Mouse (Mus musculus) bone marrow, adult 2 months (tissue): ENCODE results near the gene Pced1b. TPM values are rescaled to one million over a fixed set of nuclear protein-coding genes. Genes with fewer than 3 reads are reported as not detected.

ENCODE experiments used
- H3K27ac ChIP-seq: fragments of 200-500 bp; 2 replicates; pipeline ENCODE4 v1.5.1; 2012; ENCODE audit warnings: low read depth, mild to moderate bottlenecking, control low read depth, inconsistent platforms, low read length; ENCODE audit not compliant: control insufficient read depth, poor library complexity, insufficient read depth
- H3K4me1 ChIP-seq: fragments of 200-500 bp; 2 replicates; pipeline ENCODE4 v1.6.1; 2011; ENCODE audit warnings: low read length; ENCODE audit not compliant: control insufficient read depth, insufficient read depth
- H3K4me3 ChIP-seq: fragments of 200-500 bp; replicated peaks from 2 replicates; pipeline ENCODE3; 2011; ENCODE audit warnings: mild to moderate bottlenecking, low read depth, low read length, control low read depth; ENCODE audit not compliant: control insufficient read depth
- CTCF ChIP-seq: fragments of 200-500 bp; IDR thresholded peaks from 2 replicates; pipeline ENCODE4 v1.5.1; 2011; ENCODE audit warnings: low read length, control low read depth; ENCODE audit not compliant: control insufficient read depth, insufficient read depth
- POLR2A ChIP-seq: fragments of 200-500 bp; IDR thresholded peaks from 2 replicates; pipeline ENCODE4 v1.6.1; 2011; ENCODE audit warnings: low read depth, mild to moderate bottlenecking, control low read depth, low read length, borderline replicate concordance; ENCODE audit not compliant: control insufficient read depth
- WGBS: fragments of 180-500 bp; shearing (Covaris S2); methylation state at CpG from one replicate; pipeline ENCODE4 v1.1.7; 2018; 5-methylcytosine and 5-hydroxymethylcytosine counted together
- polyA plus RNA-seq: library from polyadenylated mRNA; stranded (reverse); fragments of >200 nt; gene quantifications from 2 replicates; pipeline ENCODE4 v1.2.4, GENCODE M21; 2011; ENCODE audit warnings: low replicate concordance; ENCODE audit not compliant: missing spikeins, insufficient read depth, insufficient read length

Pced1b gene
- polyA plus RNA-seq, 1 experiment, result 19.7 TPM

GRCm38 (mm10) chr15:97285665-97286212, 38.8 kb downstream of the Pced1b start:
- no peak overlapping the region for H3K4me3 ChIP-seq
- 85% methylated on average over 10 of the region's 10 CpGs for WGBS
- TF ChIP-seq POLR2A, result no peak
- no peak for TF ChIP-seq CTCF
- H3K4me1 ChIP-seq, result no peaks in the 10 kb centered on the region; the same call in 1 of the 2 replicates
- H3K27ac ChIP-seq, result no peak overlapping the region

DNA sequence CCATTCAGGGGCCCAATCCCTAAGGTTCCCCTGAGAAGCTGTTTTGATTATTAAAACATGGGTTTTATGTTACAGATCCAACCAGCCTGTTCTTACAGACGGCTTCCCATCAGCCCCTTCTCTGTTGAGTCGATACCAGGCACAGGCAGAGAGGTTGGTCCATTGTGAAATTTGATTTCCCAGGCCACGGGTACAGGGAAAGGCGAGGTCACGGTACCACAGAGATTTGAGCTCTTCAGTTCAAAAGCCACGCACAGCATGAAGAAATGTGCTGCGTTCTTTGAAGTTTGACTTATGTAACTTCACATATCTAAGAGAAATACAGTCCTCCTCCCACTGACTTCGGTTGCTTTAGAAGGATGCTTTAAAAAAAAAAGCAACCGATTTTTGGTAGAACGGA, 39.8 kb downstream of the Pced1b start:
- no peak for TF ChIP-seq POLR2A
- Histone ChIP-seq H3K4me3 (no peak overlapping the region), H3K4me1 (no peaks in the 10 kb centered on the region; the same call in 1 of the 2 replicates), H3K27ac (no peak overlapping the region)
- 73% methylated on average over 10 of the region's 10 CpGs for WGBS

- TF ChIP-seq POLR2A (no peak), CTCF (no peak)
- 58% methylated on average over 5 of the region's 5 CpGs for WGBS
- H3K27ac ChIP-seq, result no peak overlapping the region
- no peaks in the 10 kb centered on the region; the same call in 1 of the 2 replicates for H3K4me1 ChIP-seq
- H3K4me3 ChIP-seq, result no peak overlapping the region
Observed at GRCm38 (mm10) chr15:97287436-97288143, 40.7 kb downstream of the Pced1b start.

DNA sequence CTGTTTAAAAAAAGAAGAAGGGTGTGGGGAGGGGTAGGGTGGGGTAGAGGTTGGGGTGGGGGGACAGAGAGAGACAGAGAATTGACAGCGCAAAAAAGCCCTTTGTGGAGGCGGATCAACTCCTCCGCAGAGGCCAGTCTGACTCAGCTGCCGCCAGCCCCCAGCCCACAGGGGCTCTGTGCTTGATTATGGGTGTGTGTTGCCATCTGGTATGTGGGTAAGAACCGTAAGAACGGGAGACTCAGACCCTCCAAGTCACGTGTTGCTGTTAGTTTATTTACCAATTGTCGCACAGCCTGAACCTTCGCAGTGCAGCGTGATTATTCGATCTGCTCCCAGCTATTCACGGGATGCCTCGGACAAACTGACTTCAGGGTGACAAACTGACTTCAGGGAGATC, 41.8 kb downstream of the Pced1b start:
- Histone ChIP-seq H3K4me1 (no peaks in the 10 kb centered on the region; the same call in 1 of the 2 replicates), H3K4me3 (no peak overlapping the region), H3K27ac (no peak overlapping the region)
- TF ChIP-seq POLR2A (no peak), CTCF (no peak)
- 87% methylated on average over 13 of the region's 13 CpGs for WGBS

DNA sequence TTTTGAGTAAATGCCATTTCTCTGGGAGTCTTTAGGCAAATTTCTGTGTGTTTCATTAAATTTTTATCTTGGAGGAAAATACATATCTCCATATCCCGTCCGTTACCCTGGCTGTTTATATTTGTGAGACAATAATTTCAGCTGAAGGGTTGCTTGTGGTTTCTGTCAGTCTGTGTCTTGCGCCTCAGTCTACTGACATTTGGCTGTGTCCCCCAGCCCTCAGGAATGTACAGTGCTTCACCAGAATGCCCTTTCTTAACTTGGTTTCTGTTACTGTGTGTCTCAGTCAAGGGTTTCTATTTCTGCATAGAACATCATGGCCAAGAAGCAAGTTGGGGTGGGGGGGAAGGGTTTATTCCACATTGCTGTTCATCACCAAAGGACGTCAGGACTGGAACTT, 42.3 kb downstream of the Pced1b start:
- Histone ChIP-seq H3K4me1 (no peaks in the 10 kb centered on the region; the same call in 1 of the 2 replicates), H3K4me3 (no peak overlapping the region), H3K27ac (no peak overlapping the region)
- WGBS, result 83% methylated on average over 4 of the region's 4 CpGs
- TF ChIP-seq POLR2A (no peak), CTCF (no peak)

GRCm38 (mm10) chr15:97290351-97290750, 43.4 kb downstream of the Pced1b start:
- TF ChIP-seq POLR2A (no peak), CTCF (no peak)
- no peak overlapping the region for H3K27ac ChIP-seq
- H3K4me3 ChIP-seq, result no peak overlapping the region
- no peaks in the 10 kb centered on the region; the same call in 1 of the 2 replicates for H3K4me1 ChIP-seq
- 91% methylated on average over 6 of the region's 6 CpGs for WGBS

DNA sequence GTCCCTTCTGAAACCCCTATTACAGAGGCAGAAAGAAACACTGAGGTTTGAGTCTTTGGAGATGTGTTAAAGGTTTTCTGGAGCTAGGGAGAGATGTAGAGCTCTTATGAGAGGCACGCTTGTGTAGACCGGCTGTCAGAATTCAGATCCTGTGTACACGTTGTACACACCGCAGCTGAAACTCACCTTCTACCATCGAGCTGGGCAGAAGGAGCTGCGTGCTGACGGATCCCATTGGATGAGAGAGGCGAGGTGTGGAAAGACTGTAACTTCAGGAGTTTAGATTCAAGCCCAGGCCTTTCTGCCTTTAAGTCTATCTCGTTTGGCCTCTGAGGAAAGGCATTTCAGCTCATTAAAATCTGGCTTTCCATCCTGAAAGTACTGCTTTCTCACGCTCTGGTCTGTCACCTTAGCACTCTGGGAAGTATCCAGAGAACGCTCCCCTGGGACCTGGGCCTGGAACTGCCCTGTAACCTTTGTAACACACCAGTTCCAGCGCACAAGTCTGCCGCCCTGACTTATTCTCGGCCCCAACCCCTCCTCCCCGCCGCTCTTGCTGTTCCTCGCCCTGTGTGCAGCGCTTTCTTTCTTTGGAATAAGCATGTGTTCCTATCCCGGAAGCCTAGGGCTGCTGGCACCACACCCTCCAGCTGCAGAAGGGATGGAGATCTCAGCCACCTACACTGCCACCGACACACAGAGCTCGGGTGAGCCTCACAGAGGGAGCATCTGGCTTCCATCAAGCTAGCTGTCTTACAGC, 44.6 kb downstream of the Pced1b start:
- H3K4me3 ChIP-seq, result no peak overlapping the region
- no peak overlapping the region for H3K27ac ChIP-seq
- TF ChIP-seq POLR2A (no peak), CTCF (no peak)
- no peaks in the 10 kb centered on the region; the same call in 1 of the 2 replicates for H3K4me1 ChIP-seq
- WGBS, result 86% methylated on average over 21 of the region's 21 CpGs

DNA sequence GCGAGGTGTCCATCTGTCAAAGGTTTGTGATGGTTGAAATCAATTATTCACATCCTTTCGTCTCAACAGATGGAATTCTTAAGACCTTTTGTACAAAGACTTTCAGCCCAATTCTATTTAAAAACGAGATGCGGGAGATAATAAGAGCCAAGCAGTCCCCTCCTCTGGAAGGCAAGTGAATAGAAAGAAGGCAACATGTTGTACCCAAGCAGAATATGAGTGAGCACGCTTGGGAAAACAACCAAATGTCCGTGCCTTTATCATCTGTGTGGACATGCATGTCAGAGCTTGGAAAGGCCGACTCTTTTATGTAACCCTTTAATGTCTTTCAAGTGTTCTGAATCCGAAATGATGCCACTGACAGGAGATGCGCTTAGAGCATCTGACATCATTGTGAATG, 61.0 kb downstream of the Pced1b start:
- Histone ChIP-seq H3K27ac (no peak overlapping the region), H3K4me3 (no peak overlapping the region), H3K4me1 (peaks cover 2% of the 10 kb centered on the region; the same call in 1 of the 2 replicates)
- 82% methylated on average over 9 of the region's 9 CpGs for WGBS
- TF ChIP-seq CTCF (no peak), POLR2A (no peak)
